Mouse (Mus musculus) G1E (cell line): ENCODE data around the gene Pum2.

Source experiments
- CTCF ChIP-seq: IDR thresholded peaks from 2 replicates; pipeline ENCODE4 v1.5.1; 2012; ENCODE audit warnings: low read depth, low read length, inconsistent platforms, mixed read lengths
- POLR2AphosphoS5 ChIP-seq: IDR thresholded peaks from 2 replicates; pipeline ENCODE4 v1.6.1; 2012; ENCODE audit warnings: low read depth, low read length, inconsistent platforms; ENCODE audit not compliant: insufficient replicate concordance
- TAL1 ChIP-seq: conservative IDR thresholded peaks from 2 replicates; pipeline ENCODE4 v1.6.1; 2012; ENCODE audit warnings: low read depth, low read length, inconsistent platforms, mixed read lengths

DNA sequence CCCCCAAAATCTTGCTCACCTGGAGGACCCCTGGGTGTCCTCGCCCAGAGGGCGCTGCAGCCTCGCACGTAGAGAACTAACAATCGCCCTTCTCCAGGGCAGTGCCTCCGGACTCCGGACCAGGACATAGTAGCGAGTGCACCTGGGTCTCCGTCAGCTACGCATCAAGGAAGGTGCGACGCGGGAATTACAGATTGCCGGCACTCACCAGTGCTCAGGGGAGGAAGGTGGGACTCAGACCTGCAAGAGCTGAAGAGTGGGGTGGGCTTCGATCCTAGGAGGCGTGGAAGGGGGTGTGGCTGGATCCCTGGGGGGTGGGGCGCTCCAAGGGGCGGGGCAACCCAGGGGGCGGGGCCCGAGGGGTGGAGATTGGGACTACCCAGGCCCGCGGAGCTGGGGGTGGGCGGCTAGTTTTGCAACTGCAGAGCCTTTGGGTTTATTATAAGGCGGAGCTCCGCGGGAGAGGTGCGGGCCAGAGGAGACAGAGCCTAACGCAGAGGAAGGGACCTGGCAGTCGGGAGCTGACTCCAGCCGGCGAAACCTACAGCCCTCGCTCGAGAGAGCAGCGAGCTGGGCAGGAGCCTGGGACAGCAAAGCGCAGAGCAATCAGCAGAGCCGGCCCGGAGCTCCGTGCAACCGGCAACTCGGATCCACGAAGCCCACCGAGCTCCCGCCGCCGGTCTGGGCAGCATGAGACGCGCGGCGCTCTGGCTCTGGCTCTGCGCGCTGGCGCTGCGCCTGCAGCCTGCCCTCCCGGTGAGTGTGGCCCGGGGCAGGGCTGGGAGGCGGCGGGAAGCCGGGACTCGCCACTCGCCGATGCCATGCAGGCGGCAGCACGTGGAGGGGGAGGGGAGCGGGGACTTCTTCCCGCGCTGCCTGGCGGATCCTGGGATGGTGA, 97.3 kb downstream of the Pum2 start, which contains the start of gene Sdc1:
- TF ChIP-seq CTCF, result no peak
- no peak for TF ChIP-seq TAL1
- TF ChIP-seq POLR2AphosphoS5, result no peak
